Mouse (Mus musculus) myocyte (in vitro differentiated cells): Measurements from ENCODE around the gene Surf4. TPM values are rescaled to one million over a fixed set of nuclear protein-coding genes. Genes with fewer than 3 reads are reported as not detected.

ENCODE experiments used
- H3K27me3 ChIP-seq: one replicate; pipeline ENCODE4 v1.6.1; 2011; ENCODE audit not compliant: control insufficient read depth, insufficient read depth, insufficient read length
- H3K36me3 ChIP-seq: one replicate; pipeline ENCODE4 v1.6.1; 2011; ENCODE audit not compliant: control insufficient read depth, insufficient read depth
- H3K4me2 ChIP-seq: one replicate; pipeline ENCODE4 v1.6.1; 2011; ENCODE audit warnings: low read depth, control low read depth
- H3K4me3 ChIP-seq: one replicate; pipeline ENCODE4 v1.5.1; 2011; ENCODE audit warnings: mild to moderate bottlenecking, control low read depth, moderate library complexity
- H3K79me2 ChIP-seq: one replicate; pipeline ENCODE4 v1.6.1; 2011; ENCODE audit not compliant: control insufficient read depth, insufficient read depth
- H3ac ChIP-seq: one replicate; pipeline ENCODE4 v1.6.1; 2011; ENCODE audit not compliant: control insufficient read depth, insufficient read length
- CEBPB ChIP-seq: IDR thresholded peaks from 2 replicates; pipeline ENCODE4 v1.6.1; 2011; ENCODE audit warnings: mild to moderate bottlenecking, moderate library complexity; ENCODE audit not compliant: poor library complexity, insufficient read depth, severe bottlenecking
- E2F4 ChIP-seq: IDR thresholded peaks from one replicate; pipeline ENCODE4 v1.6.1; 2011; ENCODE audit warnings: mild to moderate bottlenecking, control low read depth, moderate library complexity; ENCODE audit not compliant: insufficient read depth
- MAX ChIP-seq: IDR thresholded peaks from one replicate; pipeline ENCODE4 v1.6.1; 2011; ENCODE audit warnings: low read depth, mild to moderate bottlenecking, control low read depth
- MYOD1 ChIP-seq, 3 experiments: IDR thresholded peaks; one replicate each; pipeline ENCODE4 v1.6.1; 2011; ENCODE audit warnings: control low read depth in 2 of 3, low read depth in 2 of 3, mild to moderate bottlenecking in 2 of 3, moderate library complexity in 1 of 3; ENCODE audit not compliant: insufficient read length in 2 of 3, control insufficient read depth in 1 of 3
- MYOG ChIP-seq, 3 experiments: IDR thresholded peaks; one replicate each; pipeline ENCODE4 v1.6.1; 2011; ENCODE audit warnings: control low read depth in 2 of 3, low read depth in 2 of 3, mild to moderate bottlenecking in 2 of 3; ENCODE audit not compliant: insufficient read length in 2 of 3, control insufficient read depth in 1 of 3, insufficient read depth in 1 of 3
- POLR2A ChIP-seq: IDR thresholded peaks from one replicate; pipeline ENCODE4 v1.6.1; 2011; ENCODE audit warnings: low read depth, mild to moderate bottlenecking, control low read depth, moderate library complexity; ENCODE audit not compliant: insufficient read length
- POLR2AphosphoS2 ChIP-seq: IDR thresholded peaks from one replicate; pipeline ENCODE4 v1.6.1; 2011; ENCODE audit warnings: low read depth, control low read depth; ENCODE audit not compliant: insufficient read length
- REST ChIP-seq: IDR thresholded peaks from one replicate; pipeline ENCODE4 v1.6.1; 2011; ENCODE audit warnings: mild to moderate bottlenecking, control low read depth, moderate library complexity; ENCODE audit not compliant: insufficient read depth, insufficient read length
- SRF ChIP-seq: IDR thresholded peaks from one replicate; pipeline ENCODE4 v1.6.1; 2011; ENCODE audit warnings: low read depth; ENCODE audit not compliant: control insufficient read depth, insufficient read length
- TCF12 ChIP-seq: IDR thresholded peaks from one replicate; pipeline ENCODE4 v1.6.1; 2011; ENCODE audit warnings: mild to moderate bottlenecking, control low read depth; ENCODE audit not compliant: poor library complexity, insufficient read depth, severe bottlenecking
- TCF3 ChIP-seq: IDR thresholded peaks from one replicate; pipeline ENCODE4 v1.6.1; 2011; ENCODE audit warnings: low read depth, control low read depth; ENCODE audit not compliant: insufficient read length
- USF1 ChIP-seq: IDR thresholded peaks from one replicate; pipeline ENCODE4 v1.6.1; 2011; ENCODE audit warnings: low read depth, mild to moderate bottlenecking, control low read depth, moderate library complexity
- polyA plus RNA-seq: library from polyadenylated mRNA; unstranded; fragments of >200 nt; fragmentation: generic; extraction: Trizol; gene quantifications from one replicate; pipeline ENCODE4 v1.2.1, GENCODE M21; 2012; ENCODE audit warnings: missing spikeins

Gene Surf4
- polyA plus RNA-seq, 1 experiment, result 173 TPM

DNA sequence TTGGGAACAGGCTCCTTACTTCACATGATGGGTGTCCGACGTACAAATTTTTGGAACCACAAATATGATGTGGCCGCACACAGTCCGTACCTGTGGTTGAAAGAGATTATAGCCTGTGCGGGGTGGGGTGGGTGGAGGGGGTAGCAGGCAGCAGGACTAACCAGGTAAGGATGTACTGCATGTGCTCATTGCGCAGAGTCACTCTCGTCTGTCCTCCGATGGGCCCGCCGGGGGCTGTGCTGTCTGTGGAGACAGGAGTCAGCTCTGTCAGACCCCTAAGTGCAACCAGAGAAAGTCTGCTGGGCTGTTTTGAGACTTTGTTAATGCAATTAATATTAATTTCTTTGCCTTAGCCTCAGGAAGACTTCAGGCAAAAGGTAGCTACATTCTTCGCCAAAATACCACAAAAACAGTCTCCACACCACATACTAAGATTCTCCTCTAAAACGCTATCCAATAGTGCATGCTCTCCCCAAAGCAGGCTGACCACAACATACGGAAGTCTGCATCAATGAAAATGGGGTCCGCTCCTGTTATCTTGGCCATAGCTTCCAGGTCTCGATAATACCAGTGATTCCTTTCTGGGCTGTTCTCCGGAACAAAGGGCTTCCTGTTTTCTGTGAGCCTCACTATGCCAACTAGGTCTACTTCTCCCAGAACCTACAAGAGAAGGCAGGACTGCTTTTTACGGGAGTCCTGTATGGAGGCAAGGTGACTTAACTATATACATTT is 20.1 kb downstream of the Surf4 start:
- H3K27me3 ChIP-seq, result no peaks in the 10 kb centered on the region
- no peak overlapping the region for H3ac ChIP-seq
- H3K79me2 ChIP-seq, result peaks cover 69% of the 10 kb centered on the region
- H3K36me3 ChIP-seq, result peaks cover 29% of the 10 kb centered on the region
- no peak overlapping the region for H3K4me2 ChIP-seq
- TF ChIP-seq CEBPB (no peak), SRF (no peak), REST (no peak), POLR2AphosphoS2 (peak; percentile 75), MYOG (IDR thresholded peaks at IDR 0.05; ENCODE audit: control insufficient read depth in 1 of 3, insufficient read depth in 1 of 3, insufficient read length in 2 of 3, low read depth in 2 of 3) (no peak), MAX (no peak), MYOD1 (IDR thresholded peaks at IDR 0.05; ENCODE audit: control insufficient read depth in 1 of 3, insufficient read length in 2 of 3, low read depth in 2 of 3) (no peak), USF1 (no peak), TCF12 (no peak), TCF3 (no peak), E2F4 (no peak), POLR2A (peak; percentile 32)
- H3K4me3 ChIP-seq, result no peak overlapping the region

DNA sequence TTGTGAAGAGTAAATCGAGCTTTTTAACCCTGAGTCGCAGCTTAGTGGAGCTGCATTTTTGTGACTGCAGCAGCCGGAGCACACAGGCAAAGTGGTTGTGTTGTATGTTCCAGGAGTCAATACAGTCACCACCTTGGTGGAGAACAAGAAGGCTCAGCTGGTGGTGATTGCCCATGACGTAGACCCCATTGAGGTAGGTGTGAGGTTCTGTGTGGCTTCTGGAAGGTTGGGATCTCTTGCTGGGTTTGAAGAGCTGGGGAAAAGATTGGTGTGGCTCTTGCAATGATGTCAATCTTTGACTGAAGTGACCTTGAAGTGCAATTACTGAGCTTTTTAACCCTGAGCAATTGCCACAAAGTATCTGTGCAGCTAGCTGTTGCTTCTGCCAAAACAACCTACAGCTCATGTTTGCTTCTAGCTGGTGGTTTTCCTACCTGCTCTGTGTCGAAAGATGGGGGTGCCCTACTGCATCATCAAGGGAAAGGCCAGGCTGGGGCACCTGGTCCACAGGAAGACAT is 21.4 kb downstream of the Surf4 start:
- TF ChIP-seq CEBPB (no peak), MYOD1 (IDR thresholded peaks at IDR 0.05; ENCODE audit: control insufficient read depth in 1 of 3, insufficient read length in 2 of 3, low read depth in 2 of 3) (no peak), POLR2A (peak; percentile 5), E2F4 (no peak), MAX (no peak)
- Histone ChIP-seq H3ac (peak overlapping the region; percentile 66), H3K36me3 (peaks cover 26% of the 10 kb centered on the region), H3K4me3 (peak overlapping the region; percentile 95), H3K79me2 (peaks cover 68% of the 10 kb centered on the region), H3K4me2 (peak overlapping the region; percentile 80), H3K27me3 (no peaks in the 10 kb centered on the region)

DNA sequence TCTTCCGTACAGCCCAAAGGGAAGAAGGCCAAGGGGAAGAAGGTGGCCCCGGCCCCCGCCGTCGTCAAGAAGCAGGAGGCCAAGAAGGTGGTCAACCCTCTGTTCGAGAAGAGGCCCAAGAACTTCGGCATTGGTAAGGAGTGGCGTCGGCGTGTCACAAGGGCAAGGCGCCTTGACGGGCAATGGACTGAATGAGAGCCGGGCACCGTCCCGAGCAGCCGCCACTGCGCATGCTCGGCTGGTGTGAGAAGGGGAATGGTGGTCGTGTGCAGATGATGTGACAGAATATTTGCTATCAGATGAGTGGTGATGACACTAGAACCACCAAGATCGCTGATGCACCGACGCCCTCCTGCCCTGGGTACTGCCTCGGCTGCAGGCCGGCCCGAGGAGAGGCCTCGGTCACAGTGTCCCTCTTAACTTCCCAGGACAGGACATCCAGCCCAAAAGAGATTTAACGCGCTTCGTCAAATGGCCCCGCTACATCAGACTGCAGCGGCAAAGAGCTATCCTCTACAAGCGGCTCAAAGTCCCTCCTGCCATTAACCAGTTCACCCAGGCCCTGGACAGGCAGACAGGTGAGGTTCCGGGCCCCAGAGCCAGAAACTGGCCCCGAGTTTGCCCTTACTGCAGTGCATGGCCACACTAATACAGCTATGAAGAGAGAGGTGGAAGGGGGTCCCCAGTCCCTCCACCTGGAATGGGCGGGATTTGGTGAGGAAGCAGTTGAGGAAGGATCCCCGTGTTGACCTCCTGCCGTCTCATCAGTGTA is 22.5 kb downstream of the Surf4 start:
- no peak for TF ChIP-seq REST
- TF ChIP-seq MAX, result no peak
- peak; percentile 69 for TF ChIP-seq POLR2AphosphoS2
- TF ChIP-seq POLR2A, result no peak
- TF ChIP-seq E2F4, result no peak
- TF ChIP-seq SRF, result no peak
- TF ChIP-seq MYOG (IDR thresholded peaks at IDR 0.05; ENCODE audit: control insufficient read depth in 1 of 3, insufficient read depth in 1 of 3, insufficient read length in 2 of 3, low read depth in 2 of 3), result no peak
- no peak for TF ChIP-seq CEBPB
- H3K36me3 ChIP-seq, result peaks cover 26% of the 10 kb centered on the region

GRCm38 (mm10) chr2:26910124-26910993 is 23.4 kb downstream of the Surf4 start, which contains the start of the genes Med22 and Rpl7a:
Gene Med22, minus strand, starts transcription at chr2:26910677.
Gene Rpl7a, plus strand, starts transcription at chr2:26910764.
- Histone ChIP-seq H3K79me2 (peaks cover 54% of the 10 kb centered on the region), H3K27me3 (no peaks in the 10 kb centered on the region), H3K36me3 (peaks cover 26% of the 10 kb centered on the region), H3K4me2 (peak within 1 kb of the TSS; percentile 98), H3ac (peak within 1 kb of the TSS; percentile 66), H3K4me3 (peak within 1 kb of the TSS; percentile 95)
- TF ChIP-seq POLR2AphosphoS2 (peak; percentile 86), CEBPB (no peak), USF1 (no peak), TCF12 (no peak), E2F4 (no peak), MYOG (IDR thresholded peaks at IDR 0.05; ENCODE audit: control insufficient read depth in 1 of 3, insufficient read depth in 1 of 3, insufficient read length in 2 of 3, low read depth in 2 of 3) (no peak), MYOD1 (IDR thresholded peaks at IDR 0.05; ENCODE audit: control insufficient read depth in 1 of 3, insufficient read length in 2 of 3, low read depth in 2 of 3) (no peak), SRF (no peak), MAX (no peak), REST (no peak), POLR2A (peak; percentile 77), TCF3 (no peak)

More for the DNA sequence above, 22.5 kb downstream of the Surf4 start:
- Histone ChIP-seq H3ac (peak overlapping the region; percentile 66), H3K79me2 (peaks cover 61% of the 10 kb centered on the region), H3K4me2 (peak overlapping the region; percentile 80), H3K27me3 (no peaks in the 10 kb centered on the region), H3K4me3 (peak overlapping the region; percentile 95)
